Comparison of ENCODE assay signal across 10 mouse cellular contexts in the genomic region with DNA sequence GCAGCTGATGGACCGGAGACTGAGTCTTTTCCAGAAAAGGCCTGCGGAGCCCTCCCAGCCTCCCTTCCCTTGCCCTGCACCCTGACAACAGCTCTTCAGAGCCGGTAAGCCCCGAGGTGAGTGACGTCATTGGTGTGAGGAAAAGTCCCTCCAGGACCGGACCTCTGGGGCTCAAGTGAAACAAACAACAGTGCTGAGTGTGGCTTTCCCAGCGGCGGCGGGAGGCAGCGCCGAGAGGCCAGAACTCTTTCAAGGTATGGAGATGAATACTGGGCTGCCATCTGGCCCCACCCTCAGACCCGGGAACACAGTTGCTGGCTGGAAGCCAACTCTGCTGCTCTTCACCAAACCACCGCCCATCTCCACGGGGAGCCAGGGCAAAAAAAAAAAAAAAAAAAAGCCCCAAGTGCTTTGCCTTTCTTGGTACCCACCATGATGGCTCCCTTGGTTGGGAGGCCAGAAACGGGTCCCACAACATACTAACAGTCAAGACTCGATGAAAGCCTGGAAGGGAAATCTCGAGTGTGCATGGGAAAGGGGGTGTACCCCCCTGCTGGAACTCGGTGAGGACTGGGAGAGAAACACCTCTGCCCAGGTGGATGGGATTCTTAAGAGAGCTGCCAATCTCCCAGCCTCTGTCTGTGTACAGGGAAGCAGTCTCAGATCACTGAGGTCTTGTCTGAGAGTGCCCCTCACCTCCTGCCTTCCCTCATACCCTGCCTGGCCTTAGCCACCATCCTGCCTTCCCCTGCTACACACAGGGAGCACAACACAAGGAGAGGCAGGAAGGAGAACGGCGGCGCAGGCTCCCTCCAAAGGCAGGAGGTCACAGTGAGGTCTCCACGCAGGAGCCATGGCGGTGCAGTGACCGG. TPM values are rescaled to one million over a fixed set of nuclear protein-coding genes. Genes with fewer than 3 reads are reported as not detected.
DNase-seq lines count a peak whose midpoint lies in the region; ATAC-seq lines count a peak whose summit lies in the region.
"Had no signal": no experiment of that assay in that cellular context is flagged by ENCODE, and none has a peak within 500 bp of the region (broad histone marks: within the 10 kb centered on the region; RNA-seq: fewer than 3 reads in every experiment).

No protein-coding gene starts in this region.

- peaks cover 23% of the 10 kb centered on the region for H3K4me1 ChIP-seq in midbrain, embryonic 11.5 days (ENCODE audit: control insufficient read depth, insufficient read depth, low read length)
- peaks cover 35% of the 10 kb centered on the region for H3K4me1 ChIP-seq in midbrain, embryonic 15.5 days
- peaks cover 31% of the 10 kb centered on the region for H3K4me1 ChIP-seq in forebrain, embryonic 14.5 days (ENCODE audit: control insufficient read depth, insufficient read depth, low read length)
- peaks cover 49% of the 10 kb centered on the region for H3K4me1 ChIP-seq in neural tube, embryonic 13.5 days (replicated peaks)

- peaks cover 53% of the 10 kb centered on the region for H3K27me3 ChIP-seq in midbrain, embryonic 11.5 days (ENCODE audit: control insufficient read depth, insufficient read depth, low read length)
- peaks cover 25% of the 10 kb centered on the region for H3K27me3 ChIP-seq in midbrain, embryonic 15.5 days (replicated peaks)
- H3K27me3 ChIP-seq in forebrain, embryonic 14.5 days (replicated peaks; ENCODE audit: control insufficient read depth, insufficient read depth, low read length), result peaks cover 27% of the 10 kb centered on the region
- H3K27me3 ChIP-seq in neural tube, embryonic 13.5 days, result peaks cover 69% of the 10 kb centered on the region

- H3K9ac ChIP-seq in midbrain, embryonic 11.5 days (ENCODE audit: low read length), result no peak overlapping the region; the same call in 1 of the 2 replicates
- H3K9ac ChIP-seq in midbrain, embryonic 15.5 days, result no peak overlapping the region
- H3K9ac ChIP-seq in forebrain, embryonic 14.5 days (ENCODE audit: low read length), result peak overlapping the region; percentile 17; the same call in 1 of the 2 replicates
- H3K9ac ChIP-seq in neural tube, embryonic 13.5 days, result peak overlapping the region; percentile 52

- ATAC-seq in midbrain, embryonic 11.5 days (ENCODE audit: low FRiP score), result peak; percentile 8; the same call in 1 of the 2 replicates
- no peak for ATAC-seq in midbrain, embryonic 15.5 days (replicated peaks)
- no peak for ATAC-seq in forebrain, embryonic 14.5 days
- no peak for ATAC-seq in neural tube, embryonic 13.5 days (ENCODE audit: low read depth)

- peak overlapping the region; percentile 20 for H3K4me3 ChIP-seq in midbrain, embryonic 11.5 days (ENCODE audit: low read depth, low read length)
- H3K4me3 ChIP-seq in midbrain, embryonic 15.5 days, result no peak overlapping the region
- no peak overlapping the region for H3K4me3 ChIP-seq in forebrain, embryonic 14.5 days (ENCODE audit: low read depth, low read length)
- H3K4me3 ChIP-seq in neural tube, embryonic 13.5 days, result 0 out of 2 replicates have a peak overlapping the region, but pooled peaks have one; percentile 21

- H3K27ac ChIP-seq in midbrain, embryonic 11.5 days (ENCODE audit: low read depth, low read length), result no peak overlapping the region
- H3K27ac ChIP-seq in midbrain, embryonic 15.5 days, result no peak overlapping the region
- H3K27ac ChIP-seq in forebrain, embryonic 14.5 days (ENCODE audit: low read depth, low read length), result peak overlapping the region; percentile 52; the same call in 1 of the 2 replicates
- H3K27ac ChIP-seq in neural tube, embryonic 13.5 days (replicated peaks), result no peak overlapping the region

- no peaks in the 10 kb centered on the region for H3K9me3 ChIP-seq in midbrain, embryonic 11.5 days (ENCODE audit: control insufficient read depth, low read length)
- no peaks in the 10 kb centered on the region for H3K9me3 ChIP-seq in midbrain, embryonic 15.5 days
- no peaks in the 10 kb centered on the region for H3K9me3 ChIP-seq in forebrain, embryonic 14.5 days (replicated peaks; ENCODE audit: control insufficient read depth, low read length)
- no peaks in the 10 kb centered on the region for H3K9me3 ChIP-seq in neural tube, embryonic 13.5 days

- 4% methylated on average over 24 of the region's 24 CpGs for WGBS in midbrain, embryonic 11.5 days
- 13% methylated on average over 24 of the region's 24 CpGs for WGBS in midbrain, embryonic 15.5 days
- 5% methylated on average over 24 of the region's 24 CpGs for WGBS in forebrain, embryonic 14.5 days
- WGBS in neural tube, embryonic 13.5 days, result 8% methylated on average over 24 of the region's 24 CpGs

- peak overlapping the region; percentile 33; the same call in 1 of the 2 replicates for H3K4me2 ChIP-seq in midbrain, embryonic 11.5 days
- no peak overlapping the region for H3K4me2 ChIP-seq in midbrain, embryonic 15.5 days
- H3K4me2 ChIP-seq in forebrain, embryonic 14.5 days (ENCODE audit: low read length), result peak overlapping the region; percentile 30; the same call in 1 of the 2 replicates
- peak overlapping the region; percentile 44 for H3K4me2 ChIP-seq in neural tube, embryonic 13.5 days

- no peaks in the 10 kb centered on the region; the same call in 1 of the 2 replicates for H3K36me3 ChIP-seq in midbrain, embryonic 11.5 days (ENCODE audit: control insufficient read depth, insufficient read depth, low read length)
- H3K36me3 ChIP-seq in midbrain, embryonic 15.5 days (replicated peaks), result peaks cover 15% of the 10 kb centered on the region
- H3K36me3 ChIP-seq in forebrain, embryonic 14.5 days (ENCODE audit: control insufficient read depth, insufficient read depth, low read length), result peaks cover 42% of the 10 kb centered on the region
- peaks cover 30% of the 10 kb centered on the region for H3K36me3 ChIP-seq in neural tube, embryonic 13.5 days

- DNase-seq in heart, adult 11 months, result peak; percentile 84
- DNase-seq in heart, adult 9 months (ENCODE audit: low spot score in 2 of 2), result no peak
- DNase-seq in midbrain, embryonic 11.5 days (ENCODE audit: low spot score, missing footprints), result peak; percentile 93
- DNase-seq in forebrain, embryonic 14.5 days (ENCODE audit: low spot score), result peak; percentile 61
- DNase-seq in Muller cell, postnatal 12 days (ENCODE audit: inconsistent ontology term), result no peak
- DNase-seq in layer of hippocampus, postnatal 14 days (ENCODE audit: low spot score in 2 of 2), result no peak
- DNase-seq: lung, postnatal 36 days had no signal

RNA-seq across cellular contexts. Expression of gene Tmem151b, which starts 5.2 kb away (rescaled TPM):
- 5.1 and 6.2 TPM in 2 replicates for polyA plus RNA-seq in midbrain, embryonic 11.5 days (2014; fragmentation: Nextera tagmentation; extraction: Ambion mirVana)
- polyA plus RNA-seq in midbrain, embryonic 15.5 days (2015; fragmentation: Nextera tagmentation; extraction: Ambion mirVana), result 32.1 and 33.9 TPM in 2 replicates
- polyA plus RNA-seq in forebrain, embryonic 14.5 days (2014; fragmentation: Nextera tagmentation; extraction: Ambion mirVana), result 19.2 and 21.2 TPM in 2 replicates
- polyA plus RNA-seq in neural tube, embryonic 13.5 days (2015; fragmentation: Nextera tagmentation; extraction: Ambion mirVana), result 19.4 and 22.6 TPM in 2 replicates
- total RNA-seq in layer of hippocampus, postnatal 14 days (2021), result 100 to 1,000 TPM; 106 to 107 TPM

RNA-seq across cellular contexts. Expression of gene Nfkbie, which starts 11.3 kb away (rescaled TPM):
- 7.8 and 9.0 TPM in 2 replicates for polyA plus RNA-seq in midbrain, embryonic 11.5 days (2014; fragmentation: Nextera tagmentation; extraction: Ambion mirVana)
- 3.5 and 5.3 TPM in 2 replicates for polyA plus RNA-seq in midbrain, embryonic 15.5 days (2015; fragmentation: Nextera tagmentation; extraction: Ambion mirVana)
- 3.3 and 4.1 TPM in 2 replicates for polyA plus RNA-seq in forebrain, embryonic 14.5 days (2014; fragmentation: Nextera tagmentation; extraction: Ambion mirVana)
- 5.3 and 5.6 TPM in 2 replicates for polyA plus RNA-seq in neural tube, embryonic 13.5 days (2015; fragmentation: Nextera tagmentation; extraction: Ambion mirVana)
- total RNA-seq in layer of hippocampus, postnatal 14 days (2021), result 1 to 10 TPM; 3.4 to 3.6 TPM

RNA-seq across cellular contexts. Expression of gene Slc35b2, which starts 19.4 kb away (rescaled TPM):
- 97.2 and 102 TPM in 2 replicates for polyA plus RNA-seq in midbrain, embryonic 11.5 days (2014; fragmentation: Nextera tagmentation; extraction: Ambion mirVana)
- 85.5 and 93.4 TPM in 2 replicates for polyA plus RNA-seq in midbrain, embryonic 15.5 days (2015; fragmentation: Nextera tagmentation; extraction: Ambion mirVana)
- 99.4 and 102 TPM in 2 replicates for polyA plus RNA-seq in forebrain, embryonic 14.5 days (2014; fragmentation: Nextera tagmentation; extraction: Ambion mirVana)
- polyA plus RNA-seq in neural tube, embryonic 13.5 days (2015; fragmentation: Nextera tagmentation; extraction: Ambion mirVana), result 75.0 and 84.2 TPM in 2 replicates
- total RNA-seq in layer of hippocampus, postnatal 14 days (2021), result 10 to 100 TPM; 47.3 to 52.8 TPM

RNA-seq across cellular contexts. Expression of gene Tcte1, which starts 21.0 kb away (rescaled TPM):
- polyA plus RNA-seq in midbrain, embryonic 11.5 days (2014; fragmentation: Nextera tagmentation; extraction: Ambion mirVana), result 1.7 and 2.0 TPM in 2 replicates
- 6.0 and 6.2 TPM in 2 replicates for polyA plus RNA-seq in midbrain, embryonic 15.5 days (2015; fragmentation: Nextera tagmentation; extraction: Ambion mirVana)
- polyA plus RNA-seq in forebrain, embryonic 14.5 days (2014; fragmentation: Nextera tagmentation; extraction: Ambion mirVana), result 5.7 and 8.5 TPM in 2 replicates
- polyA plus RNA-seq in neural tube, embryonic 13.5 days (2015; fragmentation: Nextera tagmentation; extraction: Ambion mirVana), result 3.3 and 3.6 TPM in 2 replicates
- total RNA-seq in layer of hippocampus, postnatal 14 days (2021), result 1 to 10 TPM in 1 of 2 experiments, under 1 TPM in 1; 0.88 to 1.1 TPM
- polyA plus RNA-seq: C2C12 had no signal

RNA-seq across cellular contexts. Expression of gene Hsp90ab1, which starts 28.8 kb away (rescaled TPM):
- 1,614 and 1,690 TPM in 2 replicates for polyA plus RNA-seq in midbrain, embryonic 11.5 days (2014; fragmentation: Nextera tagmentation; extraction: Ambion mirVana)
- 1,488 and 1,537 TPM in 2 replicates for polyA plus RNA-seq in midbrain, embryonic 15.5 days (2015; fragmentation: Nextera tagmentation; extraction: Ambion mirVana)
- 1,462 and 1,472 TPM in 2 replicates for polyA plus RNA-seq in forebrain, embryonic 14.5 days (2014; fragmentation: Nextera tagmentation; extraction: Ambion mirVana)
- 1,589 and 1,622 TPM in 2 replicates for polyA plus RNA-seq in neural tube, embryonic 13.5 days (2015; fragmentation: Nextera tagmentation; extraction: Ambion mirVana)
- 1,000 to 10,000 TPM; 1,658 to 1,733 TPM for total RNA-seq in layer of hippocampus, postnatal 14 days (2021)

Comparison
In these comparisons a context has a peak if more than half of its experiments do, and no peak if none do; other contexts are left out.
1. DNase-seq: peak in heart, adult 11 months (single experiment), midbrain, embryonic 11.5 days (single experiment) and forebrain, embryonic 14.5 days (single experiment); none in heart, adult 9 months (0 of 2), Muller cell, postnatal 12 days (single experiment) and layer of hippocampus, postnatal 14 days (0 of 2).
2. H3K4me3 ChIP-seq: peak in midbrain, embryonic 11.5 days (single experiment) and neural tube, embryonic 13.5 days (single experiment); none in midbrain, embryonic 15.5 days (single experiment) and forebrain, embryonic 14.5 days (single experiment).
3. H3K9ac ChIP-seq: peak in forebrain, embryonic 14.5 days (single experiment) and neural tube, embryonic 13.5 days (single experiment); none in midbrain, embryonic 11.5 days (single experiment) and midbrain, embryonic 15.5 days (single experiment).